Mouse (Mus musculus) layer of hippocampus, adult 18-20 months (tissue): ENCODE results near the gene Nphp4. TPM values are rescaled to one million over a fixed set of nuclear protein-coding genes. Genes with fewer than 3 reads are reported as not detected.

Experiments
- DNase-seq, 2 experiments: peaks; one replicate each; pipeline ENCODE4 v3.0.0; 2022; ENCODE audit warnings: low spot score in 2 of 2
- total RNA-seq, 2 experiments: library from RNA; stranded (reverse); gene quantifications; 2 replicates each; pipeline ENCODE4 v1.2.3; 2021

Gene Nphp4
- total RNA-seq, 2 experiments from 2014 or later = 25.6 to 26.1 TPM

- peak; percentile 100 for DNase-seq
Observed at GRCm38 (mm10) chr4:152477466-152478223, 1.1 kb downstream of the Nphp4 start, which contains the start of gene Kcnab2. Gene Kcnab2 (minus strand): TSS chr4:152477871.

- no peak for DNase-seq
Observed at GRCm38 (mm10) chr4:152478224-152478567, 1.7 kb downstream of the Nphp4 start.

DNA sequence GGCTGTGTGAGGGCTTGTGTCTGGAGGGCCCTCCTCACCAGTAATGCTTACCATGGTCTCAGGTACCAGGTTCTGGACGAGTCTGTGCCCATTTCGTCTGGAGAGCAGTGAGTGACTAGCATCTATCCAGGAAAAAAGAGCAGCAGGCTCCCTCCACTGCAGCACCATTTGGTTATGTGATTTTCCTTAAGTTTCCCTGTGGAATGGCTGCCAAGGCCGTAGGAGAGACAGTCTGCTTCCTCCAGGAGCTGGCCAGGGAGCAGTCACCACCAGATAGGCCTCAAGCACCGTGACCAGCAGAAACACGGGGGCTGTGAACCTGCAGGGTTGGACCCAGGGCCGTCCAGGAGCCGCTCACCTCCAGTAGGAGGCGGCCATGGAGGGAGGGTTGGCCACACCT is 3.9 kb downstream of the Nphp4 start:
- no peak for DNase-seq

- no peak for DNase-seq
Observed at GRCm38 (mm10) chr4:152488046-152488445, 11.5 kb downstream of the Nphp4 start.

DNA sequence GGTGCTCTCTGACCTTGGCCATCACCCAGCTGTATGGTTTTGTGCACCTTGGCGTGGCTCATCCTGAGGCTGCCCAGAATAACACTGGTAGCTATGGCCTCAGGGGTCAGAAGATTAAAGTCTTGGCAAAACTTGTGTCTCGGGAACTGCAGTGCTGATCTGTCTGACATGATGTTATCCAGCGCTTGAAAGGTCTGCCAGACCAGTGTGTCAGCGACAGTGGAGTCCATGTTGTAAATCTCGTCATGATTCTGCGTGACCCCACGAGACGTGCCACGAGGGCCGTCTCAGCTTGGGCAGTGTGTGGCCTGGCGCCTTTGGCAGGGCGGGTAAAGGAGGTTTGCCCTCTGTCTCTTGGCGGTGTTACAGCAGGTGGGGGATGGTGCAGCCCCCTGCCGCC is 13.8 kb downstream of the Nphp4 start:
- no peak for DNase-seq

DNA sequence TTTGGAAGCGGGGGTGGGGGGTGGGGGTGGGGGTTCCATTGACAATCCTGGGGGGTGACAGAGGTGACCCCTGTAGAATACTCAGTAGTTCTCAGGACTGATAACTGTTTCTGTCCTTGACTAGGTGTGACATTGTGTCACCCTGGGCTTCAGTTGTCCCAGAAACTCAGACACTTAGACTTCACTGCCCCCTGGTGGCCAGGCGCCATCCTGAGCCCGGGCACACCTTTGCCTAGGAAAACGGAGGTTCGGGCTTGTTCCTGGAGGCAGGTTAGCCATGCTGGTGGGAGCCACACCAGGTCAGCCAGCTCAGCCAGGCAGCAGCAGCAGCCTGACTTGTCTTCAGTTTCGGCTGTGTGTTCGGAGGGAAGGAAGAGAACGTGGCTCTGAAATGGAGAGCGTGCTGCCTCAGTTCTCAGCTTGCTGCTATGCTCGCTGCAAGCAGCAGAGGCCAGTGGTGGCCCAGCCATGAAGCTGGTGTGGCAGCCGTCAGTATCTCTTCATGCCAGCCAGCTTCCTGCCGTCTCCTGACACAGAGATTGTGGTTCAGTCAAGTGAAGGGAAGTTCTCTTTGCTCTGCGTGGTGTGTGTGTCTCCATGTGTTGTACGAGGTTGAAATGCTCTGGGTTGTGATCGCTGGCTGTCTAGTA is 14.9 kb downstream of the Nphp4 start:
- peak; percentile 70 to 89 for DNase-seq

- peak in 1 of 2 experiments; percentile 51 for DNase-seq
Observed at GRCm38 (mm10) chr4:152494360-152494879, 17.9 kb downstream of the Nphp4 start.

DNA sequence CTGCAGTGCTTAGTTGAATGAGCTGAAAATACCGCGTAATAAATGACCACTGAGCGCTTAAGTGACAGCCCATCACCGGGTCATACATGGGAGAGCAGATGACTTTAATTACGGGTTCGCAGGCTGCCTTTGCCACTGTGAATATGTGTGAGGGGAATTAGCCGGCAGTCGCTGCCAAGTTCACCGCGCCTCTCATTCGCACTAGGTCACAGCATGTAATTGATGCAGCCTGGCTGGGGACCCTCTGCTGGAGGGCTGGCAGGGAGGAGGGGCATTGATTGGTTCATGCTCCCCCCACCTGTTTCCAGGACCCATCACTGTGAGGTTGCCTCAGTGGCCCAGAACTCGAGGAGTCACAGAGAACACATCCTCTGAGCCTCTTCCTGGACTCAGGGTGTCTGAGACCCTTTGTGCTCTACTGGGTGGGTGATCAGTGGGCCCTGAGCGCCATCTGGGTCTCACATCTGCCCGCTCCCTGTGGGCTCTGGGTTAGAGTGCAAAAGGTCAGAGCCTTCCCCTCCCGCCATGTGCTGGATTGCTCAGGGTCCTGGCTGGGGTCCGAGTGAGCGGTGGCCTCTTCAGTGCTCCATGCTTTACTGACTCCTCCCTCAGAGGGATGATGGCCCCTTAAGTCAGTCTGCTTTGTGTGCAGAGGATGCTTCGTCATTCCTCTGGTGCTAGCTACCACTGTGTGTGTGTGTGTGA is 35.9 kb downstream of the Nphp4 start:
- DNase-seq = no peak

DNA sequence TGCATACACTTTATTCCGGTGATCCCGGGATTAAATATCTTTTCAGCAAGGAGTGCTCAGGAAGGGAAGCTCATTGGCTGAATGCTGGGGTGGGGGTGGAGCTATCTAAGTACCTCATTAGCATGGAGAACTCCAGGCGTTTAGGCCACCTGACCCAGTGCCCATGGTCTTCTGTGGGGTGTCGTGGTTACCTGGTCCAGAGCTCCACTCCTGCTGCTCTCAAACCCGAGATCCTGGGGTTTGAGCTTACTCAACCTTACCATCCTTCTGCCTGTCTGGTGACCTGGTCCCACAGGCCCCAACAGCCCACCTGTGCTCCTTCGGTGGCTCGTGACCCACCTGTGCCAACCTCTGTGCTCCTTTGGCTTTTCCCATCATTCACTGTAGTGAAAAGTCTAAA is 38.4 kb downstream of the Nphp4 start:
- DNase-seq = no peak

GRCm38 (mm10) chr4:152519106-152519505 is 42.6 kb downstream of the Nphp4 start:
- DNase-seq = no peak

GRCm38 (mm10) chr4:152520083-152520482 is 43.6 kb downstream of the Nphp4 start:
- DNase-seq = peak; percentile 30 to 82

DNA sequence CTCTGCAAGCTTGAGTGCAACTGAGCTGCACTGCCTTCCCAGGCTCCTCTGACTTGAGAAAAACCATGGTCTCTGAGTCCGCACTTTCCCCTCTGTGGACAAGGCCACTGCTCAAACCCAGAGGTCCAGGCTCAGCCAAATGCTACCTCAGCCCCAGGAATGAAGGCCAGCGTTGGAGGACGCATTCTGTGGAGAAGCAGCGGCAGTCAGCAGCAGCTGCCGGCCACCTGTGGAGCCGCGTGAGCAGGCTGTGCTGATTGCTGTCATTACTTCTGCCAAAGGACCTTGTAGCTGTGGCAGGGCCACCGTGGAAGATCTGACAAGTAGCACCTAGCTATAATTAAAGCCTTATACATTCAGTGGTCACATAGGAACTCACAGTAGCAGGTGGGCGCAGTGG is 56.4 kb downstream of the Nphp4 start:
- no peak for DNase-seq

- no peak for DNase-seq
Observed at GRCm38 (mm10) chr4:152539756-152540155, 63.2 kb downstream of the Nphp4 start.

DNA sequence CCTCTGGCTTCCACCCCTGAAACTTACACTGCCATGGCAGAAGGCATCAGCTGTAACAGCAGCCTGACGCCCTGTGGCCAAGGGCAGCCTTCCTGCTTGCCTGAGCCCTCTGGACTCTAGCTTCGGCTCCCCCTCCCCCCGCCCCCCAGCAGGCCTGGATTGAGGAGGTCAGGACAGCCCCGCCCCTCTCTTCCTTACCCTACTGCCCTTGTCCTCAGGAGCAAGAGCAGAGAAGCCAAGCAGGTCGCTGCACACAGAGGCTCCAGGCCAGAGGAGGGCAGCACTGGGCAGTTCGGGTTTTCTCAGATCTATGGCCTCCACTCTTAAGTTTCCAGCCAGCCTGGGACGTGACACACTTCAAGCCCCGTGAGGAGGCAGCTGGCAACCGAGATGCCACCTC is 64.7 kb downstream of the Nphp4 start:
- DNase-seq = no peak

DNA sequence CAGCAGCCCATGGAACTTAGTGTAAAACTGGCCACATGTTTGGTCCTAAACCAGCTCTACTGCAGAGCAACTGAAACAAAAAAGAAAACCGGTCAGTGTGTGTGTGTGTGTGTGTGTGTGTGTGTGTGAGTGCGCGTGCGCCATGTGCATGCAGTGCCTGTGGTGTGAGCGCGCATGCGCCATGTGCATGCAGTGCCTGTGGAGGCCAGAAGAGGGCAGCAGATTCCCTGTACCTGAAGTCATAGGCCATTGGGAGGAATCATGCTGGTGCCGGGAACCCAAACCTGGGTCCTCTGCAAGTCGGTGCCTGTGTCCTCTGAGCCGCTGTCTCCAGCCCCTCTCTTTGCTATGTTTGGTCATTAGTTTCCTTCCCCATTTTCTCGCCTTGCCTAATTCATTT is 65.9 kb downstream of the Nphp4 start:
- no peak for DNase-seq

- DNase-seq = no peak
Observed at GRCm38 (mm10) chr4:152546481-152546880, 70.0 kb downstream of the Nphp4 start.

DNA sequence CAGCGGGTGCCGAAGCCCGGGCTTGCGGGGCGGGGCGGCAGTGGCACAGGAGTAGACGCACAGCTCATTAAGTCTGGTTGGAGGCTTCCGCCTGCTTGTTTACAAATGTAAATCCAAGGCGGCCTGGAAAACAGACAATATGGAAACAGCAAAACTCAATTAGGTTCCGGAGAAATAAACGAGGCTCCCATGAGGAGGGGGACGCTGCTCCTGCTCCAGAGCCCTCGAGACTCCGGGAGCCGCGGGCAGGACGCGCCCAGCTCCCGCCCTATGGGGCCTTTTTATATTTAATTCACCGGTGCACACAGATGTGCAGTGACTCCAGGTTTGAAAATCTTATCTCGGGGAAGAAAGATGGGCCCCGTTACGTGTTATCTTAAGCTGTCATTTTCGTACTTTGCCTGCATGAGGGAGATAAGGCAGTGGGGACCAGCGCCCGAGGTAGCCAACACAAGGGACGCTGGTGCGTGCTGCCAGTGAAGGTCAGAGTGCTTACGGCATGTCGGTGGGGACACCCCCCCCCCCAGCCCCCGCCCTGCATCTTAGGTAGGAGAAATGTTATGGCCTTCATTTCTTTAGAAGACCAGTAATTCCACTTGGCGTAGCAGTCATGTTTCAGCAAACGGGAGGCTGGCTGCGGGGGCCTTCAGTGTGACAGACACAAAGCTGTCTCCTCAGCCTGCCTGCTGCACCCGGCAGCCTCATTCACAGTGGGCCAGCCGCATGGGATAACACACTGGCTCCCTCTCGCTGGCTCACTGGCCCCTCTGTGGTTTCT is 71.6 kb downstream of the Nphp4 start:
- peak; percentile 27 to 68 for DNase-seq

GRCm38 (mm10) chr4:152549507-152550202 is 73.1 kb downstream of the Nphp4 start:
- DNase-seq = no peak

DNA sequence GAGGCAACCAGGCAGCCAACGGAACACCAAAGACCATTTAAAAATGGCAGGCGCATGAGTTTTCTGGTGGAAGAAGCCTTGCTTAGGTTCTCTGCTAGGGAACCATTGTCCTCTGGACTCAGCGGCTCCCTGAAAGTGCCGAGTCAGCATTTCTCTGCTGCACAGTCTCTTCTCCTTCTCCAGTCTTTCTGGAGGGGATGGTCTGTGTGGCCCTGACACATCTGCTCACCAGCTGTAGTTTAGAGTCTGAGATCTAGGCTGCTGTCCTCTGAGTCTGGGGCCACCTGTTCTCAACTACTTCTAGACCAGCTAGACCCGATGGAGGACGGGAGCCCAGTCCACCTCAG is 73.7 kb downstream of the Nphp4 start:
- no peak for DNase-seq

DNA sequence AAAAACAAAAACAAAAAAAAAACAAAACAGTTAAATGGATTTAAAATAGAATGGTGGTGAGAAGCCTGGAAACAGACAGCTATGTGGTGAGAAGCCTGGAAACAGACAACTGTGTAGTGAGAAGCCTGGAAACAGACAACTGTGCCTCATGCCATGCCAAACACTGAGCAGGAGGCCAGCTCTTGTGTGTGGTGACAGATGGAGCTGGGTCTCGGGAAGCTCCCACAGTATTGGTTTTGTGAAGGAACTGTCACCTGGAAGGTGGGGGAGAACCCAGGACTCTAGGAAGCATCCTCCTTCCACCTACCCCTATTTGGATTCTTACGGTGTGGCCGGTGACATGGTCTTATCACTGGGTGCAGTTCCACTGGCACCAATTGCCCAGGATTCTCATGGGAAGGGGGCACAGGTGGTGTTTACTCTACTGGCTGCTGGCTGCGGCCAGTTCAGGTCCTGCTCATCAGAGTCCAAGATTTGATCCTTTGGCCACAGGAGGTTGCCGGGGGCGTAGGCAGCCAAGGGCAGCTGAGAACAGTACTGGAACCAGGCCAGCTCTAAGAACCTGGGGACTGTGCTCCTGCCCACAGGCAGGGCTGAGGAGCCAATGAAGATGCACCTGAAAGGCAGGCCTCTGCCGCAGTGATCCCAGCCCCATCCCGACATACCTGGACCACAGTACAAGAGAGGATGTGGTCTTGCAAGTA is 77.2 kb downstream of the Nphp4 start:
- DNase-seq = no peak
